Mouse (Mus musculus) hindbrain, embryonic 11.5 days (tissue): ENCODE data around the gene Isca2. TPM values are rescaled to one million over a fixed set of nuclear protein-coding genes. Genes with fewer than 3 reads are reported as not detected.

Source experiments
- ATAC-seq: fragments of 200-750 bp; cut with Nextera tagmentation; 2 replicates; pipeline ENCODE4 v1.8.0; 2017; ENCODE audit warnings: mild to moderate bottlenecking, moderate TSS enrichment, moderate library complexity; ENCODE audit not compliant: low FRiP score
- DNase-seq: peaks from one replicate; pipeline ENCODE4 v3.0.0-alpha.2; 2015; ENCODE audit warnings: low spot score
- H3K27ac ChIP-seq: fragments of 300-500 bp; sonication (generic); 2 replicates; pipeline ENCODE4 v1.5.1; 2014; ENCODE audit warnings: mild to moderate bottlenecking, low read depth, low read length
- H3K27me3 ChIP-seq: fragments of 300-500 bp; sonication (generic); 2 replicates; pipeline ENCODE4 v1.6.1; 2014; ENCODE audit warnings: mild to moderate bottlenecking, low read length, moderate library complexity, mixed read lengths; ENCODE audit not compliant: control insufficient read depth, insufficient read depth
- H3K36me3 ChIP-seq: fragments of 300-500 bp; sonication (generic); 2 replicates; pipeline ENCODE4 v1.6.1; 2014; ENCODE audit warnings: mild to moderate bottlenecking, low read length, moderate library complexity, mixed read lengths; ENCODE audit not compliant: control insufficient read depth, insufficient read depth
- H3K4me1 ChIP-seq: fragments of 300-500 bp; sonication (generic); replicated peaks from 2 replicates; pipeline ENCODE4 v1.6.1; 2014; ENCODE audit warnings: low read length, mixed read lengths; ENCODE audit not compliant: control insufficient read depth, insufficient read depth
- H3K4me2 ChIP-seq: fragments of 300-500 bp; sonication (generic); replicated peaks from 2 replicates; pipeline ENCODE4 v1.6.1; 2014; ENCODE audit warnings: mild to moderate bottlenecking, low read depth, low read length
- H3K4me3 ChIP-seq: fragments of 300-500 bp; sonication (generic); 2 replicates; pipeline ENCODE4 v1.5.1; 2014; ENCODE audit warnings: low read depth, low read length
- H3K9ac ChIP-seq: fragments of 300-500 bp; sonication (generic); 2 replicates; pipeline ENCODE4 v1.6.1; 2014; ENCODE audit warnings: low read depth, low read length
- H3K9me3 ChIP-seq: fragments of 300-500 bp; sonication (generic); 2 replicates; pipeline ENCODE4 v1.6.1; 2016; ENCODE audit warnings: low read length; ENCODE audit not compliant: control insufficient read depth
- WGBS: fragments of 180-500 bp; shearing (Covaris S2); extraction: QIAGEN DNeasy Blood & Tissue Kit; methylation state at CpG from one replicate; pipeline ENCODE4 v1.1.7; 2014; 5-methylcytosine and 5-hydroxymethylcytosine counted together
- polyA plus RNA-seq: library from polyadenylated mRNA; unstranded; fragments of >200 nt; fragmentation: Nextera tagmentation; extraction: Ambion mirVana; gene quantifications from 2 replicates; pipeline ENCODE4 v1.2.1, GENCODE M21; 2014

Gene Isca2
- polyA plus RNA-seq, 1 experiment from 2014 or later: 151 TPM

DNA sequence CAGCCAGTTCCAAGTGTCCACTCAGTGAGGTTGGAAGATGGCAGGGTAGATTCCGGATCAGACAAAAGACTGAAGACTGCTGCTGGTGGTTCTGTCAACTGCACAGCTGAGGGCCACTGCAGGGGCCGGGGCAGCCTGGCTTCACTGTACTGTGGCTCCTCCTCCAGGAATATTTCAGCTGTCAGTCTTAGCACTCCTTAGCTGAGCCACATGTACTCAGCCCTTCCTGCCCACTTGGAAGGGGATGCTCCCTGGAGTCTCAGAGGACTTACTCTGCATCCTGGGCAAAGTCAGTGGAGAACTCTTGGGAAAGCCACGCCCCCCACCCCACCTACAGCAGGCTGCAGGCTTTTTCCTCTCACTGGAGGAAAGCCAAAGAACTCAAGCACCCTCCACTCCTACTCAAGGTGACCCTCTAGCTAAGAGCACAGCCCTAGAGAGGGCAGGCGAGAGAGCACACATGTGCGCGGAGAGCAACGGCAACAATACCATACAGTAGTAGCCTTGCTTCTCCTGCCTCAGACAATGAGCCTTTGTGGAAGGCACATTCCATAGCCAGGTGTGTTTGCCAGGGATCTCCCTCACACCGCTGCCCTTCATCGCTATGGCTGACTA, 32.3 kb downstream of the Isca2 start:
- no peak overlapping the region for H3K4me3 ChIP-seq
- no peaks in the 10 kb centered on the region for H3K27me3 ChIP-seq
- no peaks in the 10 kb centered on the region for H3K9me3 ChIP-seq
- H3K36me3 ChIP-seq: no peaks in the 10 kb centered on the region
- no peak for DNase-seq
- no peak overlapping the region for H3K4me2 ChIP-seq
- H3K27ac ChIP-seq: no peak overlapping the region
- no peak overlapping the region for H3K9ac ChIP-seq
- WGBS: 80% methylated on average over 9 of the region's 9 CpGs
- ATAC-seq: no peak
- H3K4me1 ChIP-seq: no peaks in the 10 kb centered on the region

DNA sequence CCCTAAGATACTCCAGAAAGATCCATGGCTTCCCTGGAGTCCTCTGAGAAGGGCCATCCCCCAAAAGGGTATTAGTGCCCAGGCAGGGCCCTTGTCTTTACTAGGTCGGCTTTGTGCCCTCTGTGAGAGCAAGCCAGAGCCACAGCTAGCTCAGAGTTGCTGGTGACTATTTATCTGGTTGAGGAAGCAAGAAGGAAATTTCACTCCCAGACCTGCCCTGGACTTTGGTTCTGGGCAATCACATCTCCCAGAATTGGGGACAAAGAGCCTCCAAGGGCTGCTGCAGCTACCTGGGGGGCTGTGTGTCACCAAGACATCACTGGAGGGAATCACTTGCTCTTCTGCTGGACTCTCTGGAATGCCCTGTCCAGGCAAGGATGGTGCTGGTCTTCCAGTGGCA, 33.0 kb downstream of the Isca2 start:
- Histone ChIP-seq H3K9me3 (no peaks in the 10 kb centered on the region), H3K9ac (no peak overlapping the region), H3K4me3 (no peak overlapping the region), H3K36me3 (no peaks in the 10 kb centered on the region), H3K27me3 (no peaks in the 10 kb centered on the region), H3K27ac (no peak overlapping the region), H3K4me1 (no peaks in the 10 kb centered on the region), H3K4me2 (no peak overlapping the region)
- no peak for DNase-seq
- ATAC-seq: no peak
- WGBS: 87% methylated on average over 1 of the region's 1 CpGs

DNA sequence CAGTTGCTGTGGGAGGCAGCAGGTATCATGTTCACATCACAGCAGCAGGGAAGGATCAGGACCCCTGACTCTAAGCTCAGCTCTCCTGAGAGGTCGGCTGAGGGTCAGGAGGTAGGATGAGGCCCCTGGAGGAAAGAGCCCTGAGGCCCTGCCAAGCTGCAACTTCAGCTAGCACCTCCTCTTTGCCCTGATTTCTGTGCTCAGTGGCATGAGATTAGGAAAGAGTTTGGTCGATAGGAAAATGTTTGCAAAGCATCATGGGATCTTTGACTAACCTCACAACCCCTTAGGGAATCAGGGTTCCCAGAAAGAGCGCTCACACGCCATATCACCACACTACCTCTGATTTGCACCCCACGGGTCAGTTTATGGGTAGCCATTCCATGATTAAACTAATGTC, 33.7 kb downstream of the Isca2 start:
- DNase-seq (no peak), ATAC-seq (no peak)
- Histone ChIP-seq H3K9ac (no peak overlapping the region), H3K36me3 (no peaks in the 10 kb centered on the region), H3K27me3 (no peaks in the 10 kb centered on the region), H3K9me3 (no peaks in the 10 kb centered on the region), H3K4me1 (no peaks in the 10 kb centered on the region), H3K4me2 (no peak overlapping the region), H3K4me3 (no peak overlapping the region), H3K27ac (no peak overlapping the region)
- 76% methylated on average over 5 of the region's 5 CpGs for WGBS

DNA sequence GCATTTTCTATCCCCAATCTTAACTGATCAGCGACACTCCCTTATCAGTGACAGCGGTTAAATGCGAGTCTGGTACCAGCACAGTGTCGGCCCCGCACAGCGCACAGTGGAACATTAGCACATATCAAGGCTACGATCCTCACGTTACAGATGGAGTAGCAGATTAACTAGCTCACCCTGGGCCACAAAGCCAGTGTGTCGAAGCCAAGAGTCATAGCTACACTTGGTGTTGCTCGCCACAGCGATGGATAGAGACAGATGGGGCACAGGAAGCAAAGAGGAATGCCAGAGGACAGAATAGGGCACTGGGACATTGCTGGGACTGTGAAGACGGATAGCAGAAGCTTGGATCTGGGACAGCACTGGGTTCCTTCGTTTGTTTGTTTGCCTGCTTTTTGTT, 34.3 kb downstream of the Isca2 start:
- no peaks in the 10 kb centered on the region for H3K36me3 ChIP-seq
- H3K9ac ChIP-seq: no peak overlapping the region
- H3K4me2 ChIP-seq: no peak overlapping the region
- H3K27ac ChIP-seq: no peak overlapping the region
- WGBS: 88% methylated on average over 13 of the region's 13 CpGs
- H3K9me3 ChIP-seq: no peaks in the 10 kb centered on the region
- no peak for DNase-seq
- H3K4me3 ChIP-seq: no peak overlapping the region
- H3K4me1 ChIP-seq: no peaks in the 10 kb centered on the region
- ATAC-seq: no peak
- no peaks in the 10 kb centered on the region for H3K27me3 ChIP-seq

DNA sequence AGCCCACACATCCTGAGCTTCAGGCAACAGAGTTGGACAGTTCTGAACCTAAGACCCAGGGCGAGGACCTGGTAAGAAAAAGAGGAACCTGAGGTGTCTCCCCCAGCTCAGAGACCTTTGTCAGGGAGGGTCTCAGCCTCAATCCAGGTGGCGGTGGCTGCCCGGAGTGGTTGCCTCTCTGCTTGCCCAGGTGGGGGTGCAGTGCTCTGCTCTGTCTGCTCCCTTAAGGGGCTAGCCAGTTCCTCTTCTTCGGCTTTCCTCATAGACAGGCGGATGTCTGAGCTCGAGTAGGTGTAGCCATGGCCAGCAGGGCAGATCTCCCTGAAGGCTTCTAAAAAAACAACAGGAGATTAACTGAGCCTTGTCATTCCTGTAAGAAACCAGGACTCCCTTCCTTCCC, 36.0 kb downstream of the Isca2 start:
- 85% methylated on average over 6 of the region's 6 CpGs for WGBS
- no peak overlapping the region for H3K9ac ChIP-seq
- H3K4me1 ChIP-seq: no peaks in the 10 kb centered on the region
- no peaks in the 10 kb centered on the region for H3K9me3 ChIP-seq
- H3K27me3 ChIP-seq: no peaks in the 10 kb centered on the region
- H3K4me3 ChIP-seq: no peak overlapping the region
- no peak overlapping the region for H3K4me2 ChIP-seq
- no peak for DNase-seq
- no peaks in the 10 kb centered on the region for H3K36me3 ChIP-seq
- H3K27ac ChIP-seq: no peak overlapping the region
- ATAC-seq: no peak

DNA sequence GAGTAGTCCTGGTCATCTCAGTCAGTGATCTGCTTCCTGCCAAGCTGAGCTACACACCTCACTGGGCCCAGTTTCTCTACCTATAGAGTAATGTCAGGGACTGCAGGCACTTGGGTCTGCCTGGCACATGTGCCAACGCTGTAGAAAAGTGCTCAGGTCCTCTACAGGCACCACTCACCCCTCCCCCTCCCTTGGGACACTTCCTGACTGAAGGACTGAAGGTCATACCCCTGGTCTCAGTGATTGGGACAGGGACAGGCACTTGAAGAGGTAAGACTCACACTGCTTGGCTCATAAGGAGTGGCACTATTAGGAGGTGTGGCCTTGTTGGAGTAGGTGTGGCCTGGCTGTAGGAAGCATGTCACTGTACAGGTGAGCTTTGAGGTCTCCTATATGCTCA, 37.8 kb downstream of the Isca2 start:
- no peak overlapping the region for H3K27ac ChIP-seq
- 58% methylated on average over 1 of the region's 1 CpGs for WGBS

DNA sequence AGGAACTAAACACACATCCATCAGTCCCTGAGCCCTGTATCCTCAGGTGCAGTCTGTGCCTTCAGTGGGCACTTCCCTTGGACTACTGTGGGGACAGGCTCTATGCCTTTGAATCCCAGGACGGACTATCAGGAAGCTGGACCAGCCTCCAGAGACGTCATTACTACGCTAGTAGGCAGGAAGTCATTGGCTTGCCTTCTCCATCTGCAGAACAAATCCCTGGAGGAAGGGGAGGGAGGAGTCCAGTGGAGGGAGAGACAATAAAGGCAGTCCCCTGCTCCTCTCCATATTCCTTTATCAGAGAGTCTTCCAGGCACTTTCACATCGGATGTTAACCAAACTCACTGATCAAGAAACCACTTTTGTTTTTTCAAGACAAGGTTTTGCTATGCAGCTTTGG, 38.5 kb downstream of the Isca2 start:
- Histone ChIP-seq H3K9ac (no peak overlapping the region), H3K4me3 (no peak overlapping the region), H3K4me1 (no peaks in the 10 kb centered on the region), H3K4me2 (no peak overlapping the region), H3K9me3 (no peaks in the 10 kb centered on the region), H3K27ac (no peak overlapping the region), H3K36me3 (no peaks in the 10 kb centered on the region), H3K27me3 (no peaks in the 10 kb centered on the region)
- no peak for DNase-seq
- 72% methylated on average over 4 of the region's 4 CpGs for WGBS
- no peak for ATAC-seq

More for the DNA sequence above, 37.8 kb downstream of the Isca2 start:
- no peak overlapping the region for H3K4me2 ChIP-seq
- no peaks in the 10 kb centered on the region for H3K36me3 ChIP-seq
- no peaks in the 10 kb centered on the region for H3K4me1 ChIP-seq
- no peaks in the 10 kb centered on the region for H3K9me3 ChIP-seq
- no peaks in the 10 kb centered on the region for H3K27me3 ChIP-seq
- no peak overlapping the region for H3K4me3 ChIP-seq
- ATAC-seq: no peak
- H3K9ac ChIP-seq: no peak overlapping the region
- no peak for DNase-seq

DNA sequence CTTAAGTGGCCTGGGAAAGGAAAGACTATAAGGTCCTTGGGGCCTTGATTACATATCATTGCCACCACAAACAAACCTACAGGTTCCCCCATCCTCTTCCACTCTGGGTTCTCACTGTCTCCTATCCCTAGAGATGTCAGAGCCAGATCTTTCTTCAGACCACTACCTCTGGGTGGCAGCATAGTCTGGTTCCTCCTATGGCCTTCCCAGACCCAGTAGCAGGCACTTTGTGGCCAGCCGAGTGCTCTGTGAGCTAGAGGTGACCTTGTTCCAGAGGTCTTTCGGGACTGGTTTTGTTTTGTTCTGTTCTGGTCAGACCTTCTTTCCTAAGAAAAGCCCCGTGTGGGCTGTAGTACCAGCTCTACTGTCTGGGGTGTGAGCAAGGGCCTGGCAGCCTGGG, 39.0 kb downstream of the Isca2 start:
- H3K9ac ChIP-seq: no peak overlapping the region
- ATAC-seq: no peak
- no peak overlapping the region for H3K4me3 ChIP-seq
- DNase-seq: no peak
- H3K36me3 ChIP-seq: no peaks in the 10 kb centered on the region
- H3K27me3 ChIP-seq: no peaks in the 10 kb centered on the region
- no peak overlapping the region for H3K27ac ChIP-seq
- no peak overlapping the region for H3K4me2 ChIP-seq
- H3K4me1 ChIP-seq: no peaks in the 10 kb centered on the region
- no peaks in the 10 kb centered on the region for H3K9me3 ChIP-seq
- WGBS: 54% methylated on average over 3 of the region's 3 CpGs

DNA sequence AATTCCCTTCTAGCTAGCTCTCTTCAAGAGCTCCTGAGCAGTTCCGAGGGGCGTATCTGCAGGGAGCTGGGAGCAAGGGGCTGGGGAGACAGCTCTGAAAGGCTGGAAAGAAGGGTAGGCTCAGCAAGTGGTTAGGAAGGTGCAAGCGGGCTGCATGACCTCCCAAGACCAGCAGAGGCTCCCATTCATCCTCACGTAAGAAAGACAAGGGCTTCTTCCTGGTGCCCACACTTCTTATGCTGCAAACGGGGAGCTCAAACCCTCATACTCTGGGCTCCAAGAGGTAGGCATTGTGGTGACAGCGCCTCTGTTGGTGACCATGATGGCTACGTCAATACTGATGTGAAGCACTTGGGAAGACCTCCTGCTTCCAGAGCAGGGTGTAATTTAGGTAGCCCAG, 40.7 kb downstream of the Isca2 start:
- no peaks in the 10 kb centered on the region for H3K36me3 ChIP-seq
- DNase-seq (no peak), ATAC-seq (no peak)
- no peaks in the 10 kb centered on the region for H3K4me1 ChIP-seq
- no peaks in the 10 kb centered on the region for H3K27me3 ChIP-seq
- H3K4me3 ChIP-seq: no peak overlapping the region
- no peak overlapping the region for H3K27ac ChIP-seq
- H3K4me2 ChIP-seq: no peak overlapping the region
- 51% methylated on average over 7 of the region's 7 CpGs for WGBS
- H3K9ac ChIP-seq: no peak overlapping the region
- no peaks in the 10 kb centered on the region for H3K9me3 ChIP-seq
